Mouse (Mus musculus) midbrain, postnatal 0 days (tissue): Measurements from ENCODE around the gene Gigyf1. TPM values are rescaled to one million over a fixed set of nuclear protein-coding genes. Genes with fewer than 3 reads are reported as not detected.
A peak's percentile ranks its signal among the peaks of the same experiment; 100 is the strongest.

ENCODE experiments used
- ATAC-seq: fragments of 200-750 bp; cut with Nextera tagmentation; 2 replicates; pipeline ENCODE4 v1.8.0; 2017; ENCODE audit warnings: moderate number of reproducible peaks, mild to moderate bottlenecking, moderate TSS enrichment, moderate library complexity; ENCODE audit not compliant: low FRiP score
- DNase-seq: peaks from one replicate; pipeline ENCODE4 v3.0.0-alpha.2; 2015; ENCODE audit warnings: low spot score
- H3K27ac ChIP-seq: fragments of 300-500 bp; sonication (generic); 2 replicates; pipeline ENCODE4 v1.5.1; 2014; ENCODE audit warnings: low read depth, mild to moderate bottlenecking, low read length, mixed read lengths
- H3K27me3 ChIP-seq: fragments of 300-500 bp; sonication (generic); 2 replicates; pipeline ENCODE4 v1.6.1; 2014; ENCODE audit warnings: low read length, control low read depth, mixed read lengths; ENCODE audit not compliant: insufficient read depth
- H3K36me3 ChIP-seq: fragments of 300-500 bp; sonication (generic); 2 replicates; pipeline ENCODE4 v1.6.1; 2014; ENCODE audit warnings: low read length, control low read depth, mixed read lengths; ENCODE audit not compliant: insufficient read depth
- H3K4me1 ChIP-seq: fragments of 300-500 bp; sonication (generic); 2 replicates; pipeline ENCODE4 v1.6.1; 2014; ENCODE audit warnings: mild to moderate bottlenecking, control low read depth, antibody characterized with exemption, low read length, mixed read lengths; ENCODE audit not compliant: insufficient read depth
- H3K4me2 ChIP-seq: fragments of 300-500 bp; sonication (generic); 2 replicates; pipeline ENCODE4 v1.6.1; 2014; ENCODE audit warnings: low read depth, mild to moderate bottlenecking, low read length, mixed read lengths; ENCODE audit not compliant: poor library complexity, severe bottlenecking
- H3K4me3 ChIP-seq: fragments of 300-500 bp; sonication (generic); 2 replicates; pipeline ENCODE4 v1.5.1; 2014; ENCODE audit warnings: low read depth, mild to moderate bottlenecking, low read length, moderate library complexity
- H3K9ac ChIP-seq: fragments of 300-500 bp; sonication (generic); replicated peaks from 2 replicates; pipeline ENCODE4 v1.6.1; 2014; ENCODE audit warnings: mild to moderate bottlenecking, low read length, moderate library complexity, mixed read lengths; ENCODE audit not compliant: poor library complexity, severe bottlenecking
- H3K9me3 ChIP-seq: fragments of 300-500 bp; sonication (generic); 2 replicates; pipeline ENCODE4 v1.6.1; 2016; ENCODE audit warnings: low read length, control low read depth
- CTCF ChIP-seq: IDR thresholded peaks from 2 replicates; pipeline ENCODE4 v1.5.1; 2016; ENCODE audit warnings: antibody characterized with exemption, mild to moderate bottlenecking
- WGBS: fragments of 180-500 bp; shearing (Covaris S2); extraction: QIAGEN DNeasy Blood & Tissue Kit; methylation state at CpG from one replicate; pipeline ENCODE4 v1.1.7; 2014; 5-methylcytosine and 5-hydroxymethylcytosine counted together
- polyA plus RNA-seq: library from polyadenylated mRNA; unstranded; fragments of >200 nt; fragmentation: Nextera tagmentation; extraction: Ambion mirVana; gene quantifications from 2 replicates; pipeline ENCODE4 v1.2.1, GENCODE M21; 2015
- total RNA-seq: library from RNA; depleted of rRNA; stranded (reverse); fragments of >200 nt; gene quantifications from 2 replicates; pipeline ENCODE4 v1.2.3, GENCODE M21; 2014; rRNA removed

Gigyf1 gene
- total RNA-seq: 23.6 and 30.8 TPM in 2 replicates
- polyA plus RNA-seq: 16.3 and 17.8 TPM in 2 replicates

GRCm38 (mm10) chr5:137518436-137518835 is at the start of gene Gigyf1:
Gene Gigyf1 (plus strand): TSS chr5:137518548.
- H3K4me2 ChIP-seq: no peak within 1 kb of the TSS
- no peak within 1 kb of the TSS for H3K9ac ChIP-seq
- H3K4me3 ChIP-seq: no peak within 1 kb of the TSS
- ATAC-seq (no peak), DNase-seq (no peak)
- 69% methylated on average over 5 of the region's 5 CpGs for WGBS
- TF ChIP-seq CTCF: peak; percentile 65
- H3K9me3 ChIP-seq: no peaks in the 10 kb centered on the region
- no peaks in the 10 kb centered on the region for H3K27me3 ChIP-seq
- peaks cover 61% of the 10 kb centered on the region for H3K36me3 ChIP-seq
- H3K27ac ChIP-seq: no peak within 1 kb of the TSS
- 0 out of 2 replicates have a peak, but pooled peaks cover 2% of the 10 kb centered on the region for H3K4me1 ChIP-seq

GRCm38 (mm10) chr5:137472252-137472904 is 46.0 kb upstream of the Gigyf1 start:
- H3K9ac ChIP-seq: no peak overlapping the region
- H3K4me1 ChIP-seq: no peaks in the 10 kb centered on the region
- no peak overlapping the region for H3K4me2 ChIP-seq
- no peaks in the 10 kb centered on the region for H3K27me3 ChIP-seq
- H3K36me3 ChIP-seq: no peaks in the 10 kb centered on the region
- H3K27ac ChIP-seq: no peak overlapping the region
- no peak for DNase-seq
- no peaks in the 10 kb centered on the region for H3K9me3 ChIP-seq
- TF ChIP-seq CTCF: no peak
- ATAC-seq: no peak
- H3K4me3 ChIP-seq: no peak overlapping the region
- WGBS: 64% methylated on average over 5 of the region's 5 CpGs

DNA sequence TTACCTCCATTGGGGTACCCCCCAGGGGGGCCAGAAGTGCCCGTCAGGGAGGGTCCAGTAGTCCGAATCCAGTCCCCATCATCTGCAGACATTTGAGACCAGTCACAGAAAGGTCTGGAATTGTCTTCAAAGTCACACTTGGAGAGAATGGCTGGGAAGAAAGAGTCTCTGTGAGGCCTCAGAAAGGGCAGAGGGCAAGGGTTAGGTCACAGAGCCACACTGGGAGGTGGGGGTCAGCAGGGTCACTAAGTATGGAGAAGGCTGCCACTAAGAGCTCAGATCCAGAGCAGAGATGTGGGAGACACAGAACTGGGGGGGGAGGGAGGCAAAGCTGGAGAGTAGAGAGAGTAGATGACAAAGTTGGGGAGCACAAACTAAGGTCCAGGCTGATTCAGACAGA is 44.0 kb upstream of the Gigyf1 start:
- H3K9ac ChIP-seq: no peak overlapping the region
- no peaks in the 10 kb centered on the region for H3K27me3 ChIP-seq
- DNase-seq (no peak), ATAC-seq (no peak)
- TF ChIP-seq CTCF: no peak
- no peaks in the 10 kb centered on the region for H3K36me3 ChIP-seq
- no peaks in the 10 kb centered on the region for H3K4me1 ChIP-seq
- no peak overlapping the region for H3K27ac ChIP-seq
- WGBS: 15% methylated on average over 2 of the region's 2 CpGs
- no peaks in the 10 kb centered on the region for H3K9me3 ChIP-seq
- H3K4me3 ChIP-seq: no peak overlapping the region
- no peak overlapping the region for H3K4me2 ChIP-seq

GRCm38 (mm10) chr5:137476964-137477363 is 41.4 kb upstream of the Gigyf1 start, which contains the start of gene Zan:
Gene Zan (minus strand): TSS chr5:137477064.
- 87% methylated on average over 5 of the region's 5 CpGs for WGBS
- no peak within 1 kb of the TSS for H3K4me2 ChIP-seq
- no peaks in the 10 kb centered on the region for H3K36me3 ChIP-seq
- H3K27me3 ChIP-seq: no peaks in the 10 kb centered on the region
- TF ChIP-seq CTCF: no peak
- ATAC-seq: no peak
- no peaks in the 10 kb centered on the region for H3K9me3 ChIP-seq
- no peak within 1 kb of the TSS for H3K4me3 ChIP-seq
- DNase-seq: no peak
- no peak within 1 kb of the TSS for H3K27ac ChIP-seq
- no peaks in the 10 kb centered on the region for H3K4me1 ChIP-seq
- H3K9ac ChIP-seq: no peak within 1 kb of the TSS

- no peak overlapping the region for H3K4me2 ChIP-seq
- peaks cover 10% of the 10 kb centered on the region; the same call in 1 of the 2 replicates for H3K27me3 ChIP-seq
- ATAC-seq (no peak), DNase-seq (peak; percentile 92)
- no peaks in the 10 kb centered on the region for H3K9me3 ChIP-seq
- peak; percentile 78 for TF ChIP-seq CTCF
- H3K4me3 ChIP-seq: no peak overlapping the region
- H3K36me3 ChIP-seq: no peaks in the 10 kb centered on the region
- no peak overlapping the region for H3K27ac ChIP-seq
- no peaks in the 10 kb centered on the region for H3K4me1 ChIP-seq
- no peak overlapping the region for H3K9ac ChIP-seq
Observed at GRCm38 (mm10) chr5:137481138-137481537, 37.2 kb upstream of the Gigyf1 start.

DNA sequence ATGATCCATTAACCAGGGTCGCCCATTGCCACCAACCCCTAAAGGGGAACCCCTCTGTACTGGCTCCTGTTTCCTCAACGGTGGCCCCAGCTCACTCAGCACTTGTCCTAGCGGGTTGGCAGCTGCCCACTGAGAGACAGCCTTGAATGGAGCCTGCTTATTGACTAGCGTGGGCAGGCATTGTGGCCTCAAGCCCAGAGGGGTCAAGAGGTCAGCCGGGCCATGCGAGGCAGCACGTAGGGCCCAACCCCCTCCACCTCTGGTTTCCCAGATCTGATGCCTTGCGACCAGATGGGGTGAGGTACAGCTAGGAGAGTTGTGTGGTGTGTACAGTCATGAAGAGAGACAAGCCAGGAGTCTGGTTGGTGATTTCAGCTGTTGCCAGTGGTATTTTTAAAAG is 36.5 kb upstream of the Gigyf1 start:
- ATAC-seq (no peak), DNase-seq (no peak)
- 19% methylated on average over 8 of the region's 8 CpGs for WGBS
- Histone ChIP-seq H3K27me3 (peaks cover 15% of the 10 kb centered on the region; the same call in 1 of the 2 replicates), H3K9me3 (no peaks in the 10 kb centered on the region), H3K4me3 (no peak overlapping the region), H3K36me3 (no peaks in the 10 kb centered on the region), H3K4me2 (no peak overlapping the region), H3K4me1 (no peaks in the 10 kb centered on the region), H3K27ac (no peak overlapping the region), H3K9ac (no peak overlapping the region)
- TF ChIP-seq CTCF: no peak
